Mouse (Mus musculus): ENCODE measurements around the gene Gm28998.
"Not testable (repeated sequence)": the region's sequence is repeated elsewhere in the genome, so short reads cannot be mapped to it uniquely, and the experiment has no call there.

Gene Gm28998

DNA sequence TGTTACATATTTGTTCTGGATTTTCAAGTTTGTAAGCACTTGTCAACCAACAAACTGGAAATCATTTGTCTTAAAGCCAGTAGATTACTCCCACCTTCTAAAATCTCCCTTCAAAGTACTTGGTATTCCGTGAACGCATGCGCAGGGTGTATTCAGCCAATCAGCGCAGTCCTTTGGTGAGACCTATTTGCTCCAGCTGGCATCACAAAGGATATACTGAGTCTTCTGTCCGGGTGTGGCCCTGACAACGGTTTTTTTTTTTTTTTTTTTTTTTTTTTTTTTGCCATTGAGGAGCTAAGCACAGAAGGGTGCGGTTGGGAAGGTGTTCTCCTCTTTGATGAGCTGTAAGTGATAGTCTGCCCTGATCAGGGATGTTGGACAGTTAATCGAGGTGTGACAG is at the start of gene Gm28998:
Gene Gm28998 (plus strand): TSS at position 301 of the 400 bp plus-strand sequence.
- DNase-seq, result not testable (repeated sequence)

All from right cerebral cortex, postnatal 4 days (tissue).